Mouse (Mus musculus) thymus, adult 2 months (tissue): ENCODE measurements around the gene Ptprd.

Experiments
- CTCF ChIP-seq: fragments of 200-500 bp; IDR thresholded peaks from 2 replicates; pipeline ENCODE4 v1.5.1; 2012; ENCODE audit warnings: mild to moderate bottlenecking, control low read depth, low read length, moderate library complexity, borderline replicate concordance; ENCODE audit not compliant: control insufficient read depth, poor library complexity, insufficient read depth; ENCODE audit errors: extremely low read depth
- POLR2A ChIP-seq: fragments of 200-500 bp; IDR thresholded peaks from 2 replicates; pipeline ENCODE4 v1.6.1; 2012; ENCODE audit warnings: mild to moderate bottlenecking, low read length, control low read depth, moderate library complexity; ENCODE audit not compliant: control insufficient read depth, poor library complexity, insufficient read depth; ENCODE audit errors: extremely low read depth

- TF ChIP-seq CTCF: no peak
- no peak for TF ChIP-seq POLR2A
These were observed 2246.0 kb downstream of the Ptprd start for GRCm38 (mm10) chr4:75965810-75966209.
